Mouse (Mus musculus): ENCODE results near the gene Fut8. TPM values are rescaled to one million over a fixed set of nuclear protein-coding genes. Genes with fewer than 3 reads are reported as not detected.
A peak's percentile ranks its signal among the peaks of the same experiment; 100 is the strongest.

The Fut8 gene
- polyA plus RNA-seq, 1 experiment from 2014 or later: 15.2 TPM

- H3K27me3 ChIP-seq (ENCODE audit: control insufficient read depth, insufficient read depth, low read length): peaks cover 49% of the 10 kb centered on the region
- no peak overlapping the region for H3K9ac ChIP-seq (ENCODE audit: low read length)
- no peaks in the 10 kb centered on the region for H3K9me3 ChIP-seq (ENCODE audit: control insufficient read depth, low read length)
- ATAC-seq (ENCODE audit: insufficient number of reproducible peaks, insufficient read depth, low FRiP score, low read depth): no peak
- no peaks in the 10 kb centered on the region for H3K36me3 ChIP-seq (ENCODE audit: control insufficient read depth, insufficient read depth, low read length)
- no peak overlapping the region for H3K4me3 ChIP-seq (ENCODE audit: control insufficient read depth in 1 of 2, insufficient read depth in 1 of 2, low read depth in 1 of 2, low read length in 2 of 2)
- no peak overlapping the region for H3K27ac ChIP-seq (replicated peaks in 1 of 2; ENCODE audit: control insufficient read depth in 1 of 2, insufficient read depth in 1 of 2, low read depth in 2 of 2, low read length in 2 of 2)
- 84% methylated on average over 3 of the region's 3 CpGs for WGBS
- H3K4me2 ChIP-seq (ENCODE audit: low read length): no peak overlapping the region
- H3K4me1 ChIP-seq (ENCODE audit: control insufficient read depth in 2 of 2, insufficient read depth in 2 of 2, low read length in 2 of 2): peaks cover 4 to 10% of the 10 kb centered on the region in 2 experiments
These were observed 243.9 kb downstream of the Fut8 start for GRCm38 (mm10) chr12:77481799-77482198.

- H3K27ac ChIP-seq (replicated peaks in 1 of 2; ENCODE audit: control insufficient read depth in 1 of 2, insufficient read depth in 1 of 2, low read depth in 2 of 2, low read length in 2 of 2): no peak overlapping the region
- H3K4me1 ChIP-seq (ENCODE audit: control insufficient read depth in 2 of 2, insufficient read depth in 2 of 2, low read length in 2 of 2): peaks cover 4 to 10% of the 10 kb centered on the region in 2 experiments
- peak; percentile 68; the same call in 1 of the 2 replicates for ATAC-seq (ENCODE audit: insufficient number of reproducible peaks, insufficient read depth, low FRiP score, low read depth)
- H3K27me3 ChIP-seq (ENCODE audit: control insufficient read depth, insufficient read depth, low read length): peaks cover 62% of the 10 kb centered on the region
- no peak overlapping the region for H3K9ac ChIP-seq (ENCODE audit: low read length)
- no peak overlapping the region for H3K4me3 ChIP-seq (ENCODE audit: control insufficient read depth in 1 of 2, insufficient read depth in 1 of 2, low read depth in 1 of 2, low read length in 2 of 2)
- WGBS: 5% methylated on average over 9 of the region's 9 CpGs
- no peaks in the 10 kb centered on the region for H3K9me3 ChIP-seq (ENCODE audit: control insufficient read depth, low read length)
- peak overlapping the region; percentile 40 for H3K4me2 ChIP-seq (ENCODE audit: low read length)
- H3K36me3 ChIP-seq (ENCODE audit: control insufficient read depth, insufficient read depth, low read length): no peaks in the 10 kb centered on the region
These were observed 245.4 kb downstream of the Fut8 start for GRCm38 (mm10) chr12:77483180-77483855.

GRCm38 (mm10) chr12:77484761-77485160, 246.8 kb downstream of the Fut8 start:
- Histone ChIP-seq H3K9me3 (ENCODE audit: control insufficient read depth, low read length) (no peaks in the 10 kb centered on the region), H3K9ac (ENCODE audit: low read length) (no peak overlapping the region), H3K36me3 (ENCODE audit: control insufficient read depth, insufficient read depth, low read length) (no peaks in the 10 kb centered on the region), H3K27me3 (ENCODE audit: control insufficient read depth, insufficient read depth, low read length) (peaks cover 61% of the 10 kb centered on the region), H3K4me2 (ENCODE audit: low read length) (no peak overlapping the region), H3K27ac (replicated peaks in 1 of 2; ENCODE audit: control insufficient read depth in 1 of 2, insufficient read depth in 1 of 2, low read depth in 2 of 2, low read length in 2 of 2) (no peak overlapping the region), H3K4me3 (ENCODE audit: control insufficient read depth in 1 of 2, insufficient read depth in 1 of 2, low read depth in 1 of 2, low read length in 2 of 2) (no peak overlapping the region), H3K4me1 (ENCODE audit: control insufficient read depth in 2 of 2, insufficient read depth in 2 of 2, low read length in 2 of 2) (peaks cover 4 to 10% of the 10 kb centered on the region in 2 experiments)
- WGBS: 72% methylated on average over 3 of the region's 3 CpGs
- no peak for ATAC-seq (ENCODE audit: insufficient number of reproducible peaks, insufficient read depth, low FRiP score, low read depth)

- H3K27ac ChIP-seq (replicated peaks in 1 of 2; ENCODE audit: control insufficient read depth in 1 of 2, insufficient read depth in 1 of 2, low read depth in 2 of 2, low read length in 2 of 2): no peak overlapping the region
- H3K9ac ChIP-seq (ENCODE audit: low read length): no peak overlapping the region
- peaks cover 39% of the 10 kb centered on the region for H3K27me3 ChIP-seq (ENCODE audit: control insufficient read depth, insufficient read depth, low read length)
- H3K9me3 ChIP-seq (ENCODE audit: control insufficient read depth, low read length): no peaks in the 10 kb centered on the region
- no peak for ATAC-seq (ENCODE audit: insufficient number of reproducible peaks, insufficient read depth, low FRiP score, low read depth)
- peaks cover 0 to 3% of the 10 kb centered on the region in 2 experiments; a peak in 1 of 4 replicates for H3K4me1 ChIP-seq (ENCODE audit: control insufficient read depth in 2 of 2, insufficient read depth in 2 of 2, low read length in 2 of 2)
- H3K36me3 ChIP-seq (ENCODE audit: control insufficient read depth, insufficient read depth, low read length): no peaks in the 10 kb centered on the region
- H3K4me2 ChIP-seq (ENCODE audit: low read length): no peak overlapping the region
- H3K4me3 ChIP-seq (ENCODE audit: control insufficient read depth in 1 of 2, insufficient read depth in 1 of 2, low read depth in 1 of 2, low read length in 2 of 2): no peak overlapping the region
- WGBS: 82% methylated on average over 3 of the region's 3 CpGs
These were observed 253.6 kb downstream of the Fut8 start for GRCm38 (mm10) chr12:77491478-77491877.

GRCm38 (mm10) chr12:77495781-77496180, 257.9 kb downstream of the Fut8 start:
- WGBS: 92% methylated on average over 1 of the region's 1 CpGs
- peaks cover 16% of the 10 kb centered on the region for H3K27me3 ChIP-seq (ENCODE audit: control insufficient read depth, insufficient read depth, low read length)
- H3K36me3 ChIP-seq (ENCODE audit: control insufficient read depth, insufficient read depth, low read length): no peaks in the 10 kb centered on the region
- no peak overlapping the region for H3K4me2 ChIP-seq (ENCODE audit: low read length)
- no peak overlapping the region for H3K9ac ChIP-seq (ENCODE audit: low read length)
- H3K4me3 ChIP-seq (ENCODE audit: control insufficient read depth in 1 of 2, insufficient read depth in 1 of 2, low read depth in 1 of 2, low read length in 2 of 2): no peak overlapping the region
- ATAC-seq (ENCODE audit: insufficient number of reproducible peaks, insufficient read depth, low FRiP score, low read depth): no peak
- peaks cover 0 to 3% of the 10 kb centered on the region in 2 experiments; a peak in 1 of 4 replicates for H3K4me1 ChIP-seq (ENCODE audit: control insufficient read depth in 2 of 2, insufficient read depth in 2 of 2, low read length in 2 of 2)
- no peaks in the 10 kb centered on the region for H3K9me3 ChIP-seq (ENCODE audit: control insufficient read depth, low read length)
- H3K27ac ChIP-seq (replicated peaks in 1 of 2; ENCODE audit: control insufficient read depth in 1 of 2, insufficient read depth in 1 of 2, low read depth in 2 of 2, low read length in 2 of 2): no peak overlapping the region

- 47% methylated on average over 2 of the region's 2 CpGs for WGBS
- Histone ChIP-seq H3K36me3 (ENCODE audit: control insufficient read depth, insufficient read depth, low read length) (no peaks in the 10 kb centered on the region), H3K4me1 (ENCODE audit: control insufficient read depth in 2 of 2, insufficient read depth in 2 of 2, low read length in 2 of 2) (peaks cover 11 to 14% of the 10 kb centered on the region in 2 experiments), H3K4me2 (ENCODE audit: low read length) (no peak overlapping the region), H3K4me3 (ENCODE audit: control insufficient read depth in 1 of 2, insufficient read depth in 1 of 2, low read depth in 1 of 2, low read length in 2 of 2) (no peak overlapping the region), H3K9me3 (ENCODE audit: control insufficient read depth, low read length) (no peaks in the 10 kb centered on the region), H3K9ac (ENCODE audit: low read length) (no peak overlapping the region), H3K27me3 (ENCODE audit: control insufficient read depth, insufficient read depth, low read length) (peaks cover 13% of the 10 kb centered on the region), H3K27ac (replicated peaks in 1 of 2; ENCODE audit: control insufficient read depth in 1 of 2, insufficient read depth in 1 of 2, low read depth in 2 of 2, low read length in 2 of 2) (no peak overlapping the region)
- ATAC-seq (ENCODE audit: insufficient number of reproducible peaks, insufficient read depth, low FRiP score, low read depth): no peak
These were observed 260.2 kb downstream of the Fut8 start for GRCm38 (mm10) chr12:77498153-77498552.

- Histone ChIP-seq H3K4me1 (ENCODE audit: control insufficient read depth in 2 of 2, insufficient read depth in 2 of 2, low read length in 2 of 2) (peaks cover 10 to 14% of the 10 kb centered on the region in 2 experiments), H3K4me2 (ENCODE audit: low read length) (no peak overlapping the region), H3K4me3 (ENCODE audit: control insufficient read depth in 1 of 2, insufficient read depth in 1 of 2, low read depth in 1 of 2, low read length in 2 of 2) (no peak overlapping the region), H3K9me3 (ENCODE audit: control insufficient read depth, low read length) (no peaks in the 10 kb centered on the region), H3K36me3 (ENCODE audit: control insufficient read depth, insufficient read depth, low read length) (no peaks in the 10 kb centered on the region), H3K9ac (ENCODE audit: low read length) (no peak overlapping the region), H3K27ac (replicated peaks in 1 of 2; ENCODE audit: control insufficient read depth in 1 of 2, insufficient read depth in 1 of 2, low read depth in 2 of 2, low read length in 2 of 2) (no peak overlapping the region), H3K27me3 (ENCODE audit: control insufficient read depth, insufficient read depth, low read length) (peaks cover 11% of the 10 kb centered on the region; the same call in 1 of the 2 replicates)
- 75% methylated on average over 5 of the region's 5 CpGs for WGBS
- no peak for ATAC-seq (ENCODE audit: insufficient number of reproducible peaks, insufficient read depth, low FRiP score, low read depth)
These were observed 262.6 kb downstream of the Fut8 start for GRCm38 (mm10) chr12:77500439-77501055.

All from heart, embryonic 14.5 days (tissue).